Comparison of ENCODE assay signal across 7 mouse cellular contexts in the genomic region with DNA sequence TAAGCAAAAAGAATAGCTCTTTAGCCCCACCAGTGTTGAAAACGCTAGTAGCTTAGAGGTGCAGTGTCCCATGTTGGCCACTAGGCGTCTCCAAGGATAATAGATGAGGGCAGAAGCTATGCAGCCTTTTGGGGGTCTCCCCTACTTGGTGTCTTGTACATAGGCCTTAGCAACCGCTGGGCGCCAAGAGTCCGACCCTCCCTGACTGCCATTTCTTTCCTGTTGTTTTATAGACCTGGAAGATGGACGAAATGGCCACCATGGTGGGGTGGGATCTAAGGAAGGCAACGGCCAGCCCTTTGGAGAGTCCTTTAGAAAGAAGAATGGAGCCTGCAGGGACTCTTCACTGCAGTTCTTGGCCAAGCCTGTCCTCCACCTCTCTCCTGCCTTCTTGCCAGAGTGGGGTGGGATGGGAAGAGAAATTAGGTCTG. TPM values are rescaled to one million over a fixed set of nuclear protein-coding genes. Genes with fewer than 3 reads are reported as not detected.
DNase-seq lines count a peak whose midpoint lies in the region; ATAC-seq lines count a peak whose summit lies in the region.

No protein-coding gene starts in this region.

- peaks cover 28% of the 10 kb centered on the region for H3K4me1 ChIP-seq in embryonic facial prominence, embryonic 14.5 days (ENCODE audit: control insufficient read depth, insufficient read depth, low read length)
- H3K4me1 ChIP-seq in heart, embryonic 16.5 days (ENCODE audit: control insufficient read depth, insufficient read depth, low read length) = peaks cover 32% of the 10 kb centered on the region

- no peak overlapping the region for H3K4me3 ChIP-seq in embryonic facial prominence, embryonic 14.5 days (ENCODE audit: low read depth, low read length)
- H3K4me3 ChIP-seq in heart, embryonic 16.5 days (ENCODE audit: low read length) = no peak overlapping the region

- no peaks in the 10 kb centered on the region for H3K9me3 ChIP-seq in embryonic facial prominence, embryonic 14.5 days (ENCODE audit: control insufficient read depth, low read length)
- no peaks in the 10 kb centered on the region for H3K9me3 ChIP-seq in heart, embryonic 16.5 days (replicated peaks; ENCODE audit: control insufficient read depth, low read length)

- peak overlapping the region; percentile 16; the same call in 1 of the 2 replicates for H3K4me2 ChIP-seq in embryonic facial prominence, embryonic 14.5 days (ENCODE audit: low read depth, low read length)
- H3K4me2 ChIP-seq in heart, embryonic 16.5 days (ENCODE audit: low read depth, low read length) = no peak overlapping the region

- no peaks in the 10 kb centered on the region for H3K36me3 ChIP-seq in embryonic facial prominence, embryonic 14.5 days (ENCODE audit: control insufficient read depth, insufficient read depth, low read length)
- H3K36me3 ChIP-seq in heart, embryonic 16.5 days (ENCODE audit: control insufficient read depth, insufficient read depth) = no peaks in the 10 kb centered on the region

- H3K9ac ChIP-seq in embryonic facial prominence, embryonic 14.5 days (ENCODE audit: low read depth, low read length) = no peak overlapping the region; the same call in 1 of the 2 replicates
- no peak overlapping the region for H3K9ac ChIP-seq in heart, embryonic 16.5 days (ENCODE audit: low read length)

- H3K27me3 ChIP-seq in embryonic facial prominence, embryonic 14.5 days (replicated peaks; ENCODE audit: control insufficient read depth, insufficient read depth, low read length) = no peaks in the 10 kb centered on the region; the same call in 1 of the 2 replicates
- H3K27me3 ChIP-seq in heart, embryonic 16.5 days (ENCODE audit: control insufficient read depth, insufficient read depth, low read length) = no peaks in the 10 kb centered on the region

- peak; percentile 69 for DNase-seq in ES-CJ7 (ENCODE audit: low read depth, low spot score)
- DNase-seq in adrenal gland, postnatal 10 days = peak; percentile 60
- DNase-seq in embryonic facial prominence, embryonic 14.5 days (ENCODE audit: low spot score) = peak; percentile 87
- peak; percentile 69 to 78 for DNase-seq in layer of hippocampus, postnatal 10 days (ENCODE audit: low spot score in 2 of 2)
- DNase-seq in lung, postnatal 36 days = peak; percentile 75
- DNase-seq in right cerebral cortex, postnatal 10 days (ENCODE audit: low spot score in 2 of 2) = peak; percentile 79 to 81

- WGBS in embryonic facial prominence, embryonic 14.5 days = 15% methylated on average over 7 of the region's 7 CpGs
- 14% methylated on average over 7 of the region's 7 CpGs for WGBS in heart, embryonic 16.5 days

- ATAC-seq in embryonic facial prominence, embryonic 14.5 days (ENCODE audit: low read depth) = no peak
- ATAC-seq in heart, embryonic 16.5 days (replicated peaks; ENCODE audit: extremely low read depth, insufficient read depth, low FRiP score) = no peak

- H3K27ac ChIP-seq in embryonic facial prominence, embryonic 14.5 days (replicated peaks; ENCODE audit: low read depth, low read length) = peak overlapping the region; percentile 80; the same call in 1 of the 2 replicates
- H3K27ac ChIP-seq in heart, embryonic 16.5 days (ENCODE audit: low read length) = peak overlapping the region; percentile 33; the same call in 1 of the 2 replicates

RNA-seq across cellular contexts. Expression of a gene that starts 1.9 kb away (rescaled TPM):
- 100 to 1,000 TPM; 108 to 126 TPM for total RNA-seq in adrenal gland, postnatal 10 days (2021)
- polyA plus RNA-seq in embryonic facial prominence, embryonic 14.5 days (2014; fragmentation: Nextera tagmentation; extraction: Ambion mirVana) = 66.8 and 67.4 TPM in 2 replicates
- 36.8 and 37.0 TPM in 2 replicates for polyA plus RNA-seq in heart, embryonic 16.5 days (2015; fragmentation: Nextera tagmentation; extraction: Ambion mirVana)
- 10 to 100 TPM; 23.2 to 23.3 TPM for total RNA-seq in layer of hippocampus, postnatal 10 days (2021)

Comparison
In these comparisons a context has a peak if more than half of its experiments do, and no peak if none do; other contexts are left out.
1. RNA of a gene that starts 1.9 kb away (total RNA-seq): 108 to 126 TPM in adrenal gland, postnatal 10 days; 23.2 to 23.3 TPM in layer of hippocampus, postnatal 10 days; every median in the first group is over 4 times any median in the second.
2. Peak in every context shown above with its lines, with median percentiles within 50 percentile points of each other: DNase-seq.